Mouse (Mus musculus) kidney, postnatal 36 days (tissue): ENCODE measurements around the gene Car12.
A peak's percentile ranks its signal among the peaks of the same experiment; 100 is the strongest.

Experiments used
- DNase-seq, 2 experiments: peaks; one replicate each; pipeline ENCODE4 v3.0.0; 2021 to 2022; ENCODE audit warnings: mixed read lengths in 2 of 2

Gene Car12

DNA sequence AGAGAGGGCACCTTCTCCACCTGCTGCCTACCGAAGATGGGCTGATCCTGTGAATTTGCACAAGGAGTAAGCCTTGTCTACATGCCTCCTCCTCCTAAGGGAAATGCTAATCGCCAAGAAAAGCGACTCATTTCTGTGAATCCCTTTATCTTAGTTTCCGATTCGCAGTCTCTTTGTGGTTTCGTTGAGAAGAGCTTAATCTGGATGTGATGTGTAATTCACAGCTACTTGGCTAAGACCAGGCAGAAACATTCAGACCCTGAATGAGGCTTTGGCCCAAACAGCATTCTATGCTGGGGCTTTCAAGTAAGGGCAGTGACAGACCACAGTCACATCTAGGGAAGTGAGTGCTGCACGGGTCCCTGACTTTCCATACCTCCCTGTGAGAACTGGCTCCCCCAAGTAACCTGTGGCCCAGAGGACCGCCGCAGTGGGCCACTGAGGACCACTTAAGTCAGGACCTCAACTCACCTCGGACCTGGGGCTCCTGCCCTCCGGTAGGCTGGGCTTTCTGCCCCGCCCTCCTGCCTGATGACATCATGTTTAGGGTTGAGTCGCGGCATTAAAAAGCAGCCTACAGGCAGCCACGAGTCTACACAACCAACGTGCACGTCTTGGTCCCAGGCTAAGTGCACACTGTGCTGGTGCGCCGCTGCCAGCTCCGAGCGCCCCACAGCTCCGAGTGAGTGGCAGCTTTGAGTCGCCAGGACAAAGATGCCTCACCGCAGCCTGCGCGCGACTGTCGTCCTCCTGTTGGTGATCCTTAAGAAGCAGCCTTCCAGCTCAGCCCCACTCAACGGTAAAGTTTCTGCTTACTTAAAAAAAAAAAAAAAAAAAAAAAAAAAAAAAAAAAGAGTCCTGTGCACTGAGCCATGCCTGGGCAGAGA lies at the start of gene Car12:
Gene Car12 (plus strand): TSS at position 552 of the 887 bp plus-strand sequence.
- DNase-seq = peak; percentile 59 to 81

DNA sequence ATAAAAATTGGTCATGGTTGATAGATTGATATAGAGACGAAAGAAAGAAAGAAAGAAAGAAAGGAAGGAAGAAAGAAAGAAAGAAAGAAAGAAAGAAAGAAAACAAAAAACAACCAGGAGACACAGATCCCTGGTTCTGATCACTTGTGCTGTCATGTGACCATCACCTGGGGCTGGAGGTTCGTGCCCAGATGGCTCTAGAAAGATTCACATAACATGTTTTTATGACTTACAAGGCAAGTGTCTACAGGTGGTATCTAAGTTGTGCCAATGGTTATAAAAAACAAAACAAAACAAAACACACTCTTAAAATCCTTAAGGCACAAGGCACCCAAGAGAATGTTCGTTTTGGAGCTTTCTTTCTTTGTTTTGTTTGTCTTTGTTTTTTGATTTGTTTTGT lies 49.7 kb upstream of the Car12 start:
- DNase-seq = no peak

DNA sequence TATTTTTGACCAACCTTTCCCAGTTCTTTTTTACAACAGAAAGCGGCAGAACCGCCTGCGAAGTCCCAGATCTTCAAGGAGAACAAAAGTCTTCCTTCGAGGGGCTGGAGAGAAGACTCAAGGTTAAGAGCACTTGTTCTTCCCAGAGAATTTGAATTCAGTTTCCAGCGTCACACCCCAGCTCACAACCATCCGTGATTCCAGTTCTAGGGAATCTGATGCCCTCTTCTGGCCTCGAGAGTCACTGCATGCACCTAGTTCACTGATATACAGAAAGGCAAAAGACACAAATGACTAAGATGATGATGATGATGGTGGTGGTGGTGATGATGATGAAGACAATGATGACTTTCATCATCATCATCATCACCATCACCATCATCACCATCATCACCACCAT lies 48.9 kb upstream of the Car12 start:
- no peak for DNase-seq

DNA sequence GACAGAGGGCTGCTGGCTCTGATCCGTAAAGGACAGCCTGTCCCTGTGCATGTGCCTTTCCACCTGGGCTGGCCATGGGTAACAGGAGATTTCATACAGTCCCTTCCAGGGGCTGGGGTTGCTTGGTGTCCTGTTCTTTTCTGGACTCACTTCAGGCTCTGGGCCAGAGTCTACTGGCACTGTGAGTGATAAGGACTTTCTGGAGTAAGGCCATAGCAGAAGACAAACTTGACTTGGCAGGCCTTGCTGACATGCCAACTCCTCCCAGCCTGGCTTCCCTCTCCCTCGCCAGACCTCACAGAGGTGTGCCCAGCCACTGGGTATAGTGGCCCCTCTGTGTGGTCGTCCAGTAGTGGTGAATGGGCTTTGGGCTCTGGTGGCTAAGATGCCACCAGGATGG lies 47.3 kb upstream of the Car12 start:
- no peak for DNase-seq

DNA sequence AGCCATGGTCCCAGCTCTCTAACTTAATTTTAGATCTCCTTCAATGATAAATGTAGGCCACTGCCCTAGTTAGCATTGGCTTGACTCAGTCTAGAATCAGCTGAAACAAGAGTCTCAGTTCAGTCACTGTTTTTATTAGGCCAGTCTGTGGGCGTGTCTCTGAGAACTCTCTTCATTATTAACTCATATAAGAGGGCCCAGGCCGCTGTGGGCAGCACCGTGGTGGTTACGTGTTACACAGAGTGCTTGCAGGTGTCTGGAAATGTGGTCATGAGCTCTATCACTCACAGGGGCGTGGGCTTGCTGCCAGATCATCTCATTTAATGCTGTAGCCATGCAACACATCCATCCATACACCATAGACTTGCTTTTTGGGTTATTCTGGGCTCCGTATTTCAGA lies 46.4 kb upstream of the Car12 start:
- DNase-seq = no peak

DNA sequence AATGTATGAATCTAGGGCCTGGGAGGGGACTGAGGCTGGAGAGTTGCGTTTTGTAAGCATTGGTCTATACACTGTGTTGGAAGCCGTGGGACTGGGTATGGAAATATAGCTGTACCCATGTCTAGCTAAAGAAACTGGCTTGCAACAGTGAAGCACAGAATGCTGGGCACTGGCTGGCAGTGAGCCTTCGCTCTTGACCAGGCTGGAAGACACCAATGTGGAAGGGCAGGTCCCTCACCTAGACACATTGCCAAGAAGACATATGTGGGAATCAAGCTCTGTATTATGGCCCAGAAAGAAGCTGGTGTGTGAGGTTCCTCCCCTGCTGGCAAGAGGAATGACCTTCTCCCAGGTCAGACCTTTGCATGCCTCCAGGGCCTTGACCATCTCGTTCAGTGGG lies 45.6 kb upstream of the Car12 start:
- no peak for DNase-seq

DNA sequence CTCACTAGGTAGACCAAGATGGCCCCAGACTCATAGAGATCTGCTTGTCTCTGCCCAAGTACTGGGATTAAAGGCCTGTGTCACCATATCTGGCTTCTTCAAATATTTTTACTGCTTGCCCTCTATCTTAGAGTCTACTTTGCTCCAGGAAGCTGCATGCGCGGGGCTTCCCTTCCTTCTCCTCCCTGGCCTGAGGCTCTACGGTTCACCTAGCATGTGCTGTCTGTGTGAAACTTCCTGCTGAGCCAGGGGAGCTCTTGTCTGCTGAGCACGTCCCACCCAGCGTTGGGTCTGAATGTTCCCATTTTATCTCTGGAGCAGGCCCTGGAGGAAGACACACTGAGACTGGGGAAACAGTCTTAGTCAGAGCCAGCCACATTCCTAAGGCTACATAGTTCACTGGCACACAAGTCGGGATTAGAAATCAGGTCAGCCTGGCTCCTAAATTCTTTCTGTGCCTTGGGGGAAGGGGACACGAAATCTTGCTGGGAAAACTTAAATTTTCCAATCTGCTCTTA lies 43.9 kb upstream of the Car12 start:
- DNase-seq = peak in 1 of 2 experiments; percentile 8

DNA sequence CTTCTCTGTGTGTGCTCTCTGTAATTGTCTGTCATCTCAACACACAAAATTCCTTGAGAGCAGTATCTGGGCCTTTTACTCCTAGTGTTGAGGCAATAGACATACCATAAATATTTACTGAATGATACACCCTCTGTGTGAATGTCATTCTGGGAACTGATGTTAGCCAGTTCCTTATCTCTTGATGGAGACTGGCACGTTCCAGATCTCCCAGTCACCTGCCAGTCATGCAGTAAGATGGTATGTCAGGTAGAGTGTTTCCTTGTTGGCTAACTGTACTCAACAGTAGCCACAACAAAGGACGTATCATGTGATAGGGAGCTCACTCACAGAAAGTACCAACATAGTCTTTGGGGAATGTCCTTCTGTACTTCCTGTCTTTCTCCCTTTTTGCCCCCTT lies 39.7 kb upstream of the Car12 start:
- DNase-seq = no peak

DNA sequence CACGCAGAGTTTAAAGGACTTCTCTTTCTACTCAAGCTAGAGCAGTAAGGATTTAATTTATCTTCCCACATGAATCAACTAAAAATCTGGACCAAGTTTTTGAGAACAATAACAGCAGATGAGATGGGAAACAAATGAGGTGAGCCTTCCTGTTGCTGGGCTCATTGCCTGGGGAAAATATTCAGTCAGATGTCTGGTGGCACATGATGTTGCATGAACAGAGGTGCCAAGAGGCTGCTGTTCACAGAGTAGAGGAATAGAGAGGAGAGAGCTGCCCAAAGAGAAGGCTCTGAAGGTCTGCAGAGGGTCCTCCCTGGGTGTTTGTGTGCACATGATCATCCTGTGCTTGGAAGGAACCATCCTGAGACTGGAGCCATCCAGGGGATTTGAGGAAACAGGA lies 37.9 kb upstream of the Car12 start:
- DNase-seq = no peak

DNA sequence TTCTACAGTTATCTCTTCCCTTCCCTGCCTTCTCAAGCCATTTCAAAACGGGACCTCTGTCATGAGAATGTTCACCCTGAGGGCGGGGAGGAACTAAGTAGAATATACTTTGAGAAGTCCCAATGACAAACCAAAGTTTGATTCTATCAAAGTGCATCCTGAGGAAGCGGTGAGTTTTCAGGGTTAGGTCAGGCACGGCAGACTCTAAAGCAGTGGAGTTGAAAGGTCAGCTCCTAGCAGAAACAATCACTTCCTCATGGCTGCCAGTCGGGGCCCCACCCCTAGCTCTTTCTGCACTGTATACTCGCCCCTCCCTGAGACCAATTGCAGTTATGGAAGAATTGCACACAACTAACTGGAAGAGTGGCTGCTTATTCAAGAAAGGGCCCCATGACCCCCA lies 33.4 kb upstream of the Car12 start:
- no peak for DNase-seq

DNA sequence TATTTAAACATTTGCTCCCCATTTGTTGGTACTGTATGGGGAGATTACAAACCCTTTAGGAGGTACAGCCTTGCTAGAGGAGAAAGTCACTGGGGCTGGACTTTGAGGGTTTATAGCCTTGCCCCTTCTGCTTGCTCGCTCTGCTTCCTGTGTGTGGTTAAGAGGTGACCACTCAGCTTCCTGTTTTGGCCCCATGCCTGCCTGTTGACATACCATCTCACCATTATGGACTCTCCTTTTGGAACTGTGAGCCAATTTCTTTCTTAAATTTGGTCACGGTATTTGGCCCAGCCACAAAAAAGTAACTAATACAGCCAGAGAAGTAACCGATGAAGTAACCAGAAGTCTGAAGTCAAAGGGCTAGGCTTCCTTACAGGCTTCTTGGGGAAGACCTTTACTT lies 30.7 kb upstream of the Car12 start:
- no peak for DNase-seq

DNA sequence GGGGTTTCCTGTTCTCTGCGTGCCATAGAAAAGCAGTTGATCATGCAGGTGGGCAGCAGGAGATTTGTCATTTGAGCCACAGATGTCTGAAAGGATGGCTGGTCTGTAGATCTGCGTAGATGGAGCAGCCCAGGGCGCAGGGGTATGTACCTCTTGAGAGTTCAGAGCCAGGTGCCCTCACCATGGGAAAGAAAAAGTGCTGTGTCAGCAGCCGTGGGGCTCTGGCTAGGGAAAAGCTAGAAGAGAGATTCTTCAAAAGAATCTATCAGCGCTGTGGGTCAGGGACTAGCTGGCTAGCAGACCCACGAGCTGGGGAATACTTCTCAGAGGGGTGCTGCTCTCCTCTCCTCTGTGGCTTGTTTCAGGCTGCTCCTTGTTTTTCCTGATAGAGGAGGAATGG lies 27.8 kb upstream of the Car12 start:
- no peak for DNase-seq

DNA sequence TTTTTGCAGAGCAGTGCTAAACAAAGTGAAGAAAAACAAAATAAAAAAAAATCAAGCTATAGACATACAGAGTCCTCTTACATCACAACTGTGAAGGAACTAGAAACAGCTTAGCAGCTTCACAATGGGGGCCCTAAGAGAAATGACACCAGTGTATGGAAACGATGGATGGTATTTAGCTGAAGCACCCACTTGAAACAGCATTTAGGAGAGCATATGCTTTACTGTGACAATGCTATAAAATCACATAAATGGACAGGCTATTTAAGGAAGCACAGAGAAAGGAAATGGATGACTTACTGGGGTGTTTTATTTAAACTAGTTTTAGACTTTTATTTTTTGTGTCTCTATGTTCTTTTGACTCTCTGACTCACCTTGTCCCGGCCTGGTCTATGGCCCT lies 25.8 kb upstream of the Car12 start:
- DNase-seq = no peak

DNA sequence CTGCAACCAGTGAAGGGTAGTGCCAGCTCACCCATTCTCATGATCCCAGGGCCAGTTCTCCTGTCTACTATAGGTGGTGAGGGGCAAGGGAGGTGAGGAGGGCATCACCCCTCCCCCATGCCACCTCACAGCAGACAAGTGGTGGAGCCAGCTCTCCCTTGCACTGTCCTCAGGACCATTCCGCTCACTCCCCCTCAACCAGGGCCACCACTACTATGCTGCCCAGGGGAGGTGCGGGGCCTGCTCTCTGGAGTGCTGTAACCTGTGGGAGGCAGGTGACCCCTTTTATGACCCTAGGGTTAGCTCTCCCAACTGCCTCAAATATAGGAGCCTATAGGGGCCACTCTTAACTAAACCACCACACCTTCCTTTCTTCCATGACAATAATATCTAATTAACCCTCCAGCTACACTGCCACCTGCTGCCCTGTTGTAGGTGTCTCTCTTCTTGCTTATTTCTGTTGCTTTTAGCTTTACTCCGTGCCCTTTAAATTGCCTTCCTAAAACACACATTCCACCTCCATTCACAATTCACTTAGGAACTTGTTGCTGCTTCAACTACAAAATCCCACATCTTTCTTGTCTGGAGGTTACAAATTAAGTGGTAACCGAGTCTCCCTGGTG lies 21.7 kb upstream of the Car12 start:
- DNase-seq = peak in 1 of 2 experiments; percentile 49

DNA sequence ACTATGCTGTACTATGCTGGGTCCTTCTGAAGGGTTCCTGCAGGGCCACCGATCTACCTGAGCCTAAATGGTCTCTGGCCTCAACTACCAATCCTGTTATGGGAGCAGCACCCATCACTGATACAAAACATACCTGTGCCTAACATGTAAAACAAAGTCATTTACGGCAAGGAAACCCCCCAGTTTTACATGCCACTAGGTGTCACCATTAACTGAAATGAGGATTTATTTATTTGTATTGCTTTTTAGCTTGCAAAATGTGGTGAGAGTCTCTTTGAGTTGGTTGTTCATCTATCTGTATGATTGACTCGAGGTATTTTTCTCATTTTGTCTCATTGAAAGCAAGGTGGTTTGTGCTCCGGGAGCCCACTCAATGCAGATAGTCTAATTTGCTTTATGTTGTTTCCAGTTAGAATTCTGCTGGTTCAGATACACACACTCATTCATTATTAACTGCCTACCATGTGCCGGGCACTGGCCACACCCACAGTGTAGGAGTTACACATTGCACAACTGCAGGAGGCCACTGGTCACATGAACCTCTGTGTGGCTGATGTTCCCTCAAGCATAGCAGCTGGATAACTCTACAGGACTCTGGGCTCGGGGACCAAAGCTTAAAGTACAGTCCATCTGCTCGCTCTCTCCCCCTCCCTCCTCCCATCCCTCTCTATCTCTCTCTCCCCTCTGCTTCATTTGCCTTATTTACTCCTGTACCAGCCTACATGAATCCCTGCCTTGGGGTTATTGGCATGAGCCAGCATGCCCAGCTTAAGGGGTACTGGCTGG lies 15.9 kb upstream of the Car12 start:
- DNase-seq = peak; percentile 88 to 95

DNA sequence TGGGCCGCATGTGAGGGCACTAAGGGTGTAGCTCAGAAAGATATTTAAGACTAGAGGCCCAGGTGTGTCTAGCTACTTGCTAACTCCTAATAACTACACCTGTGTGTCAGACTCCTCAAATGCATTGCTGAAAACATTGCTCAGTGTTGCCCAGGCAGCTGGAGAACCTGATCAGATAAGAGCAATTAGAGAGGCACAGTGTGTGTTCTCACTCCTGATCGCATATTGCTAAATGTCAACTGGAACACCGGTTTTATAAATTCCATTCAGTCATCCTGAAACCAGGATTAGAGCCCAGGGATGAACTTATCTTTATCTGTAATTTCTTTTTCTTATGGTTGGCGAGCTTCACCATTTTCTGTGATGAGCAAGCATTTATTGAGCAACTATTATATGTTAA lies 13.7 kb upstream of the Car12 start:
- DNase-seq = no peak

DNA sequence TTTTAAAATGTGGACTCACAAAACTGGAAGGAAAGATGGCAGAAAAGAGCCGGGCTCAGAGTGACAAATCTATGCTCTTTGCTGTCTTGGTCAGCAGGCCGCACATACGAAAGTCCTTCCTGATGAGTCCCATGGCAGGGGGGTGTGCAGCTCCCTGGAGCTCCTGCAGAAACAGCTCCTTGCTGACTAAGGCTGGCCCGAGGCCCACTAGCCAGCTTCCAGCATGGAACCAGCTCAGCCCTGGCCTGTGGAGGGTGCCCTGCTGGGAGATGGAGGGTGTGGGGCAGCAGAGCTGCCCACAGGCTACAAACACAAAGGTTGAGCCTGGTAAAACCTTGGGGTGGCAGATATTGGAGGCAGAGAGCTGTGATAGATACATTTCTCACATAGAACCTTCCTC lies 10.5 kb upstream of the Car12 start:
- peak; percentile 51 to 65 for DNase-seq

DNA sequence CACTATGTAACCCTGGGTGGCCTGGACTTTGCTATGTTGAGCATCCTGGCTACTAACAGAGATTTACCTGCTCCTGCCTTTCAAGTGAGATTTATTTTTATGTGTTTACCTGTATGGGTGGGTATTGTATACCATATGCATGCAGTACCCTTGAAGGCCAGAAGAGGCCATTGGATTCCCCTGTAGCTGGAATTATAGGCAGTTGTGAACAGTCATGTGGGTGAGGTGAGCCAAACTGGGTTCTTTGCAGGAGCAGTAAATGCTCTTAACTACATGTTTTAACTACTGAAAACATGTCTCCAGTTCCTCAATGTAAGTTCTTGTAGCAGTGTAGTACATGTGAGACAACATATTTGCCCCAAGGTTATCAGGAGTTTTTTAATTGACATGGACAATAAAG lies 8.1 kb upstream of the Car12 start:
- DNase-seq = no peak

DNA sequence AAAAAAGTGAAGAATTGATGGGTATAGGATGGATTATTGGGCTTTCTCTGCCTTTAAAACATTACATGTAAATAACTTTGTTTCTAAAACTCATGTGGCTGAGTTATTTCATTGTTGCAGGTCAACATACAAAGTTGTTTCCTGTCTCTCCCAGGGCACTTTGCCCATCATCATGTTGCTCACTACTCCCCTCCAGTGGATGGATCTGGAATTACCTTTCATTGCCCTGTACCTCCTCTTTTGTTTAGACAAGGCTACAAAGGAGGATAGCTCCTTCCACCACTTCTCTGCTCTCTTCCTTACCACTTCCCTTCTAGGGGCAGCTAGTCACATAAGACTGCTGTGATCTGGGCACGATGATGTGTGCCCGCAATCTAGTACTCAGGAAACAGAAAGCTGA lies 7.7 kb upstream of the Car12 start:
- DNase-seq = peak; percentile 84 to 89

DNA sequence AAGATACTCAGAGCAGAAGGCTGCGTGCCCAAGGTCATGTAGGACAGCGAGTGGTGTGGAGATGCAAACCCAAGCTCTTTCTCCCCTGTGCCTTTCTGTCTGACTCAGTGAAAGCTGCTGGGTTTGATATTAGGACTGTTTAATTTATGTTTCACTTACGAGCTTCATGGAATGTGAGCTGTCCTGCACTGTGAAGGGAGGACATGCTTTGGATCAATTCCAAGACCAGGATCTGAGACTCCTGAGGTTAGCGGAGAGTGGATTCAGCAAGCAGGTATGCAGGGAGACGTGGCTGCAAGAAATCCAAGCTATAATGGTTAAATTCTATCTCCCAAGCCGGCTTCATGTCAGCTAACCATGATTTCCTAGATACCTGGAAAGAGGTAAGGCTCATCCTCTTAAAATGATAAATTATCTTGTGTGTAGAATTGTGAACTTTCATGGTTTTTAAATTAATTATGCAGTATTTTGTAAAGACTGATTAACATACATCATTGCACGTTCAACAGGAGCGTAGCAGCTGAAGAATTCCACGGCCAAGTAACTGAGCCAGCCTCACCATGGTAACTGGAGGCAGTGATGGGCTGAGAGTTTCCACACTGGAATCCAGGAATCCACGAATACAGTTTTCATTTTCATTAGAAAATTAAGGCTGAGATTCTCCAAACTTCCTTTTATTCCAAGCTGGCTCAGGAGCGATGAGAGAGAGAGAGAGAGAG lies 5.3 kb upstream of the Car12 start:
- DNase-seq = no peak

DNA sequence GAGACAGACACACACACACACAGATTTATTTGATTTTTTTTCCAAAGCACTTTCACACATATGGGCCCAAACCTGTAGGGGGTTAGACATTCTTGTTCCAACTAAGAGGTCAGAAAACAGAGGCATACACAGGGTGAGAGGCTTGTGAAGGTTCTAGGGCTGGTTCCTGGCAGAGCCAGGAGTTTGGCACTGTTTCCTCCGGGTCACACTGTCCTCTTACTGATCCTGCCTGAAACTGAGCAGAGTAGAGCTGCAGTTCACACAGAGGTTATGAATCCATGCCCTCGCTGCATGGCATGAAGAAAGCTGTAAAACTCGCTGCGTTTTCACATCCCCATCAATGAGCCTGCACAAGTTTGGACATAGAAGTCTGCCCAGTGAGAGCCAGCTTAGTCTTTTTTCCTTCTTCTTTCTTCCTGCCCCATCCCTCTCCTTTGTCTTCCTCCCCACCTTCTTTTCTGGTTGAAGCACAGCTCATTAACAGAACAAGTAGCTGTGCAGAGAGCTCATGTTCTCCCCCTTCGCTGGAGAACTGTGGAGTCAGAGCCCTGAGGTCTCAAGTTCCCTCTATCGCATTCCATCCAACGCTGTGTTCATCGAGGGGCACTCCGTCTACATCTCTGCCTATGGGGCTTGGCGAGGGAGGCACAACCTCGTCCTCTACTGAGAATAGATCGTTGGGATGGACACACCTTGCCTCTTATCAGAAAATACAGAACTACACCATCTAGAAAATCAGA lies 4.5 kb upstream of the Car12 start:
- DNase-seq = peak; percentile 65 to 70

DNA sequence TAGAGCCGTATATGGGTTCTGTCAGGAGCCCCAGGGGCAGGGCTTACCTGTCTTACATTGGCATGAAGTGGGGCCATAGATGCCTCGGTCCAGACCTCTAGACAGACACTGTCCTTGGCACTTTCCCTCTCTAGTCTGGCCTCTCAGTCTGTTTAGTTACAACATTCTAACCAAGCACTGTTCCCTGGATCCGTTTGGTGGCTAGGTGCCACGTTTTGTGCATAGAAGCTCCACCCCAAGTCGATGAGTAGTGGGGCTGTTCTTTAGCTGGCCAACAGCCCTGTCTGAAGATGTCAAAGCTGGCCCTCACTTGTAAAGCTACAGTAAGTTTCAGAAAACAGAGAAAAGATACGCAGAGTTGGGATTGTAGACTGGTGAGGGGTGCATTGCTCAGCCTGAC lies 2.9 kb upstream of the Car12 start:
- peak in 1 of 2 experiments; percentile 62 for DNase-seq
